ENCODE assay signal across 8 mouse cellular contexts in genomic region chr1:133087206-133087905, GRCm38 (mm10). TPM values are rescaled to one million over a fixed set of nuclear protein-coding genes. Genes with fewer than 3 reads are reported as not detected.
A peak's percentile ranks its signal among the peaks of the same experiment; 100 is the strongest.
DNase-seq lines count a peak whose midpoint lies in the region; ATAC-seq and TF ChIP-seq lines count a peak whose summit lies in the region.

No protein-coding gene starts in this region.

- ATAC-seq in midbrain, embryonic 13.5 days = peak; percentile 83

- H3K27ac ChIP-seq in testis, adult 2 months (ENCODE audit: control insufficient read depth, insufficient read depth, low read depth, low read length) = no peak overlapping the region
- H3K27ac ChIP-seq in midbrain, embryonic 13.5 days = peak overlapping the region; percentile 67

- no peak for TF ChIP-seq POLR2A in testis, adult 2 months (IDR thresholded peaks at IDR 0.05; ENCODE audit: control insufficient read depth, low read depth, low read length)

- no peak overlapping the region; the same call in 1 of the 2 replicates for H3K9ac ChIP-seq in midbrain, embryonic 13.5 days (replicated peaks)

- no peak for DNase-seq in testis, postnatal 14 days (ENCODE audit: low spot score)
- peak; percentile 38 for DNase-seq in c-Kit-negative CD71-positive TER-119-positive erythroid progenitor cells, embryonic 14.5 days (ENCODE audit: low read depth, low spot score)
- peak; percentile 20 for DNase-seq in fibroblast of lung, adult 2 months (ENCODE audit: low read depth)
- DNase-seq in heart, postnatal 36 days = peak; percentile 72 to 73
- peak; percentile 29 to 39 for DNase-seq in left cerebral cortex, postnatal 25 days (ENCODE audit: low spot score in 2 of 2)
- DNase-seq in spleen, postnatal 4 days (ENCODE audit: low spot score in 2 of 2) = peak; percentile 67 to 85

- WGBS in midbrain, embryonic 13.5 days = 45% methylated on average over 7 of the region's 7 CpGs

- TF ChIP-seq CTCF in testis, adult 2 months (IDR thresholded peaks at IDR 0.05; ENCODE audit: control insufficient read depth, insufficient read depth, insufficient replicate concordance, low read depth, low read length) = peak; percentile 59; the same call in 1 of the 2 replicates

- intact Hi-C loops in heart, postnatal 36 days (cut with DNase I) = loop anchor here (1.0 to 2.0 kb wide), 2 partner anchors 13 to 48 kb away; no protein-coding TSS in a partner anchor
- intact Hi-C loops in left cerebral cortex, postnatal 25 days (cut with DNase I) = loop anchor here (1.0 to 10.0 kb wide), 2 partner anchors 48 to 333 kb away; no protein-coding TSS in a partner anchor

- H3K4me1 ChIP-seq in testis, adult 2 months (ENCODE audit: control insufficient read depth, insufficient read depth, low read length) = no peaks in the 10 kb centered on the region
- H3K4me1 ChIP-seq in midbrain, embryonic 13.5 days (replicated peaks) = peaks cover 17% of the 10 kb centered on the region

- no peak overlapping the region for H3K4me2 ChIP-seq in midbrain, embryonic 13.5 days (replicated peaks)

- H3K27me3 ChIP-seq in testis, adult 2 months (ENCODE audit: control insufficient read depth, insufficient read depth, low read length) = no peaks in the 10 kb centered on the region
- H3K27me3 ChIP-seq in midbrain, embryonic 13.5 days = no peaks in the 10 kb centered on the region

- no peaks in the 10 kb centered on the region for H3K9me3 ChIP-seq in midbrain, embryonic 13.5 days

- no peak overlapping the region for H3K4me3 ChIP-seq in testis, adult 2 months (ENCODE audit: control insufficient read depth, low read depth, low read length)
- H3K4me3 ChIP-seq in midbrain, embryonic 13.5 days (replicated peaks) = no peak overlapping the region

- no peaks in the 10 kb centered on the region for H3K36me3 ChIP-seq in testis, adult 2 months (ENCODE audit: control insufficient read depth, insufficient read depth, low read length)
- peaks cover 86% of the 10 kb centered on the region for H3K36me3 ChIP-seq in midbrain, embryonic 13.5 days

RNA-seq across cellular contexts. Expression of gene Pik3c2b, which starts 41.9 kb away (rescaled TPM):
- 1.1 and 1.3 TPM in 2 replicates for polyA plus RNA-seq in testis, adult 2 months (2012; rRNA removed)
- total RNA-seq in heart, postnatal 36 days (2021) = 10 to 100 TPM; 17.9 to 20.4 TPM
- total RNA-seq in left cerebral cortex, postnatal 25 days (2021) = 10 to 100 TPM; 12.8 to 18.2 TPM
- 14.6 and 17.0 TPM in 2 replicates for polyA plus RNA-seq in midbrain, embryonic 13.5 days (2015; fragmentation: Nextera tagmentation; extraction: Ambion mirVana)

RNA-seq across cellular contexts. Expression of gene Ppp1r15b, which starts 43.6 kb away (rescaled TPM):
- polyA plus RNA-seq in testis, adult 2 months (2012; rRNA removed) = 11.1 and 11.8 TPM in 2 replicates
- total RNA-seq in heart, postnatal 36 days (2021) = 10 to 100 TPM; 24.1 to 26.0 TPM
- 10 to 100 TPM; 43.4 to 45.7 TPM for total RNA-seq in left cerebral cortex, postnatal 25 days (2021)
- polyA plus RNA-seq in midbrain, embryonic 13.5 days (2015; fragmentation: Nextera tagmentation; extraction: Ambion mirVana) = 33.2 and 34.3 TPM in 2 replicates

RNA-seq across cellular contexts. Expression of gene Mdm4, which starts 57.0 kb away (rescaled TPM):
- 39.6 and 46.7 TPM in 2 replicates for polyA plus RNA-seq in testis, adult 2 months (2012; rRNA removed)
- total RNA-seq in heart, postnatal 36 days (2021) = 10 to 100 TPM; 25.3 to 29.9 TPM
- total RNA-seq in left cerebral cortex, postnatal 25 days (2021) = 10 to 100 TPM; 73.9 to 92.0 TPM
- polyA plus RNA-seq in midbrain, embryonic 13.5 days (2015; fragmentation: Nextera tagmentation; extraction: Ambion mirVana) = 42.3 and 46.1 TPM in 2 replicates
